8 mouse cellular contexts compared by ENCODE assay signal in genomic region chr8:46163870-46164190, GRCm38 (mm10). TPM values are rescaled to one million over a fixed set of nuclear protein-coding genes. Genes with fewer than 3 reads are reported as not detected.
A peak's percentile ranks its signal among the peaks of the same experiment; 100 is the strongest.
DNase-seq lines count a peak whose midpoint lies in the region; ATAC-seq and TF ChIP-seq lines count a peak whose summit lies in the region.

No protein-coding gene starts in this region.

- peak overlapping the region; percentile 81 for H3K27ac ChIP-seq in embryonic facial prominence, embryonic 15.5 days (replicated peaks)
- peak overlapping the region; percentile 90 for H3K27ac ChIP-seq in intestine, postnatal 0 days (ENCODE audit: low read depth, low read length)
- H3K27ac ChIP-seq in neural tube, embryonic 15.5 days (replicated peaks) = peak overlapping the region; percentile 92

- 1% methylated on average over 25 of the region's 25 CpGs for WGBS in lung, adult 2 months
- WGBS in embryonic facial prominence, embryonic 15.5 days = under 1% methylated on average over 24 of the region's 25 CpGs
- WGBS in intestine, postnatal 0 days = under 1% methylated on average over 23 of the region's 25 CpGs
- whole genome bisulfite sequencing in neural tube, embryonic 15.5 days = under 1% methylated on average over 19 of the region's 25 CpGs

- peak overlapping the region; percentile 83 for H3K4me3 ChIP-seq in lung, adult 2 months (replicated peaks; ENCODE audit: extremely low read depth, low read depth, low read length)
- H3K4me3 ChIP-seq in embryonic facial prominence, embryonic 15.5 days (replicated peaks) = peak overlapping the region; percentile 84
- H3K4me3 ChIP-seq in intestine, postnatal 0 days (ENCODE audit: low read depth, low read length) = peak overlapping the region; percentile 85
- H3K4me3 ChIP-seq in neural tube, embryonic 15.5 days (replicated peaks) = peak overlapping the region; percentile 81

- peak overlapping the region; percentile 76 for H3K4me2 ChIP-seq in embryonic facial prominence, embryonic 15.5 days (replicated peaks)
- H3K4me2 ChIP-seq in intestine, postnatal 0 days (replicated peaks; ENCODE audit: low read depth) = peak overlapping the region; percentile 90
- peak overlapping the region; percentile 71 for H3K4me2 ChIP-seq in neural tube, embryonic 15.5 days

- peak; percentile 76; the same call in 1 of the 2 replicates for ATAC-seq in embryonic facial prominence, embryonic 15.5 days (ENCODE audit: insufficient number of reproducible peaks, low FRiP score, low TSS enrichment, low read depth)
- ATAC-seq in intestine, postnatal 0 days = no peak
- ATAC-seq in neural tube, embryonic 15.5 days (ENCODE audit: low FRiP score) = peak; percentile 35

- no peak for DNase-seq in lung, adult 2 months
- DNase-seq in lung, postnatal 25 days (ENCODE audit: low spot score) = no peak
- DNase-seq in right cerebral cortex, postnatal 10 days (ENCODE audit: low spot score in 2 of 2) = no peak
- DNase-seq in left cerebral cortex, postnatal 25 days (ENCODE audit: low spot score in 2 of 2) = no peak
- no peak for DNase-seq in ovary, postnatal 10 days (ENCODE audit: low spot score)

- H3K9me3 ChIP-seq in embryonic facial prominence, embryonic 15.5 days (replicated peaks) = no peaks in the 10 kb centered on the region
- H3K9me3 ChIP-seq in intestine, postnatal 0 days (ENCODE audit: control insufficient read depth) = no peaks in the 10 kb centered on the region
- no peaks in the 10 kb centered on the region for H3K9me3 ChIP-seq in neural tube, embryonic 15.5 days (replicated peaks)

- no peaks in the 10 kb centered on the region for H3K36me3 ChIP-seq in embryonic facial prominence, embryonic 15.5 days
- no peaks in the 10 kb centered on the region for H3K36me3 ChIP-seq in intestine, postnatal 0 days (ENCODE audit: control insufficient read depth, insufficient read depth)
- H3K36me3 ChIP-seq in neural tube, embryonic 15.5 days = no peaks in the 10 kb centered on the region

- intact Hi-C loops in left cerebral cortex, postnatal 25 days (cut with DNase I) = loop anchor here (2.0 kb wide), 1 partner anchor 165 kb away; the partner anchor contains the start of gene Lrp2bp

- no peaks in the 10 kb centered on the region; the same call in 1 of the 2 replicates for H3K4me1 ChIP-seq in lung, adult 2 months (ENCODE audit: control insufficient read depth, insufficient read depth, low read length)
- peaks cover 6% of the 10 kb centered on the region; the same call in 1 of the 2 replicates for H3K4me1 ChIP-seq in embryonic facial prominence, embryonic 15.5 days
- no peaks in the 10 kb centered on the region for H3K4me1 ChIP-seq in intestine, postnatal 0 days (replicated peaks; ENCODE audit: control insufficient read depth, insufficient read depth, low read length)
- peaks cover 24% of the 10 kb centered on the region for H3K4me1 ChIP-seq in neural tube, embryonic 15.5 days

- TF ChIP-seq CTCF in lung, adult 2 months (IDR thresholded peaks at IDR 0.05; ENCODE audit: insufficient read depth, low read length) = no peak
- TF ChIP-seq CTCF in intestine, postnatal 0 days (IDR thresholded peaks at IDR 0.05; ENCODE audit: low read depth) = no peak

- no peaks in the 10 kb centered on the region for H3K27me3 ChIP-seq in embryonic facial prominence, embryonic 15.5 days
- H3K27me3 ChIP-seq in intestine, postnatal 0 days (replicated peaks; ENCODE audit: control insufficient read depth, insufficient read depth, low read length) = no peaks in the 10 kb centered on the region
- H3K27me3 ChIP-seq in neural tube, embryonic 15.5 days (replicated peaks) = no peaks in the 10 kb centered on the region

- TF ChIP-seq POLR2A in lung, adult 2 months (IDR thresholded peaks at IDR 0.05; ENCODE audit: borderline replicate concordance, extremely low read depth, low read depth, low read length) = no peak

- peak overlapping the region; percentile 85 for H3K9ac ChIP-seq in embryonic facial prominence, embryonic 15.5 days
- peak overlapping the region; percentile 77 for H3K9ac ChIP-seq in intestine, postnatal 0 days (ENCODE audit: low read depth, low read length)
- H3K9ac ChIP-seq in neural tube, embryonic 15.5 days (replicated peaks) = peak overlapping the region; percentile 92

RNA-seq across cellular contexts. Expression of gene Snx25, which starts 11.9 kb away (rescaled TPM):
- polyA plus RNA-seq in lung, adult 2 months (2012; rRNA removed) = 17.5 and 23.7 TPM in 2 replicates
- 5.2 and 6.7 TPM in 2 replicates for polyA plus RNA-seq in embryonic facial prominence, embryonic 15.5 days (2015; fragmentation: Nextera tagmentation; extraction: Ambion mirVana)
- polyA plus RNA-seq in intestine, postnatal 0 days (2015; fragmentation: Nextera tagmentation; extraction: Ambion mirVana) = 12.1 and 13.2 TPM in 2 replicates
- polyA plus RNA-seq in neural tube, embryonic 15.5 days (2015; fragmentation: Nextera tagmentation; extraction: Ambion mirVana) = 11.2 and 12.0 TPM in 2 replicates
- total RNA-seq in left cerebral cortex, postnatal 25 days (2021) = 10 to 100 TPM; 46.3 to 48.2 TPM

RNA-seq across cellular contexts. Expression of gene Cfap97, which starts 12.3 kb away (rescaled TPM):
- 3.9 and 6.7 TPM in 2 replicates for polyA plus RNA-seq in lung, adult 2 months (2012; rRNA removed)
- polyA plus RNA-seq in embryonic facial prominence, embryonic 15.5 days (2015; fragmentation: Nextera tagmentation; extraction: Ambion mirVana) = 22.6 and 25.9 TPM in 2 replicates
- polyA plus RNA-seq in intestine, postnatal 0 days (2015; fragmentation: Nextera tagmentation; extraction: Ambion mirVana) = 15.2 and 17.1 TPM in 2 replicates
- polyA plus RNA-seq in neural tube, embryonic 15.5 days (2015; fragmentation: Nextera tagmentation; extraction: Ambion mirVana) = 25.0 and 26.5 TPM in 2 replicates
- total RNA-seq in left cerebral cortex, postnatal 25 days (2021) = 10 to 100 TPM; 21.4 to 22.8 TPM

RNA-seq across cellular contexts. Expression of gene Slc25a4, which starts 47.3 kb away (rescaled TPM):
- polyA plus RNA-seq in lung, adult 2 months (2012; rRNA removed) = 293 and 360 TPM in 2 replicates
- polyA plus RNA-seq in embryonic facial prominence, embryonic 15.5 days (2015; fragmentation: Nextera tagmentation; extraction: Ambion mirVana) = 459 and 483 TPM in 2 replicates
- 230 TPM in 2 replicates for polyA plus RNA-seq in intestine, postnatal 0 days (2015; fragmentation: Nextera tagmentation; extraction: Ambion mirVana)
- polyA plus RNA-seq in neural tube, embryonic 15.5 days (2015; fragmentation: Nextera tagmentation; extraction: Ambion mirVana) = 979 and 1,100 TPM in 2 replicates
- total RNA-seq in left cerebral cortex, postnatal 25 days (2021) = 100 to 1,000 TPM; 569 to 580 TPM
